Mouse (Mus musculus): ENCODE measurements at regions not wholly inside any gene's neighbourhood (a gene's known extent, or its start where the extent isn't known, plus 50 kb on each side); places are given as distances from the start of the nearest gene placed in this dataset.

GRCm38 (mm10) chr13:37537793-37538192 is 192.8 kb downstream of the Ly86 start:
- H3K4me1 ChIP-seq (replicated peaks; ENCODE audit: control insufficient read depth in 2 of 2, insufficient read depth in 2 of 2, low read length in 1 of 2): peaks cover 0 to 23% of the 10 kb centered on the region in 2 experiments; a peak in 3 of 4 replicates
- 3% methylated on average over 6 of the region's 6 CpGs for WGBS (ENCODE audit: insufficient replicate concordance)
- DNase-seq (ENCODE audit: low read depth in 3 of 3, low spot score in 3 of 3) (peak in 2 of 3 experiments; percentile 24 to 34), ATAC-seq (ENCODE audit: insufficient read depth) (peak; percentile 67; the same call in 1 of the 2 replicates)
- no peaks in the 10 kb centered on the region for H3K9me3 ChIP-seq (ENCODE audit: control insufficient read depth, low read length)
- TF ChIP-seq CTCF (IDR thresholded peaks at IDR 0.05; ENCODE audit: low read depth) (no peak), EP300 (IDR thresholded peaks at IDR 0.05; ENCODE audit: low read depth) (0 out of 2 replicates have a peak, but pooled peaks have one; percentile 8)
- no peaks in the 10 kb centered on the region for H3K36me3 ChIP-seq (replicated peaks; ENCODE audit: control insufficient read depth, insufficient read depth, low read depth)
- no peak overlapping the region for H3K4me3 ChIP-seq (ENCODE audit: insufficient read depth in 1 of 2, low read depth in 2 of 2, low read length in 2 of 2)
- H3K27me3 ChIP-seq (ENCODE audit: control insufficient read depth, insufficient read depth, low read length): no peaks in the 10 kb centered on the region
- peak overlapping the region; percentile 57 for H3K27ac ChIP-seq
- no peak overlapping the region for H3K4me2 ChIP-seq (ENCODE audit: low read depth)
- H3K9ac ChIP-seq (replicated peaks): no peak overlapping the region

DNA sequence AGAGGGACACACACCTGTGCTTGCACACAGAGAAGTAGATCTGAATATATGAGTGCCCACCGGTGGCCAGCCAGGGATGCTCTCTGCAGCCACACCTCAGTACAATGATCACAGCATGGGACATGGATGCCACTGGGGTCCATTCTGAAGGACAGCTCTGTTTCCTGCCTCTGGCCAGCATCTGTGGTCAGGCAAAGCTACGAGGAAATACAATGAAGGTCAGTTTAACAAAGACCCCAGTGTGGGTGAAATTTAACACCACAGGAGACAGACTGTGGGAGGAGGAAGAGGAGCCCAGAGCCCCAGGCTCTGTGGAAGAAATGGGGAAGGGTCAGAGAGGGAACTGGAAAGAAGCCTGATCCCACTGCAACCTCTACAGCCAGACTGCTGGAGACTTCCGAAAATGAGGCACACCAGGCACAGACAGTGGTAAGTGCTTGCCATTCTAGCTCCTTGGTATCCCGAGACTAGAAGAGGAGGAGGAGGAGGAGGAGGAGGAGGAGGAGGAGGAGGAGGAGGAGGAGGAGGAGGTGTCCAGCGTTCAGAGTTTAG is 196.0 kb downstream of the Ly86 start:
- Histone ChIP-seq H3K4me2 (ENCODE audit: low read depth) (no peak overlapping the region), H3K4me1 (replicated peaks; ENCODE audit: control insufficient read depth in 2 of 2, insufficient read depth in 2 of 2, low read length in 1 of 2) (peaks cover 0 to 23% of the 10 kb centered on the region in 2 experiments; a peak in 3 of 4 replicates), H3K27ac (no peak overlapping the region), H3K4me3 (ENCODE audit: insufficient read depth in 1 of 2, low read depth in 2 of 2, low read length in 2 of 2) (no peak overlapping the region), H3K9me3 (ENCODE audit: control insufficient read depth, low read length) (no peaks in the 10 kb centered on the region), H3K9ac (replicated peaks) (no peak overlapping the region), H3K36me3 (replicated peaks; ENCODE audit: control insufficient read depth, insufficient read depth, low read depth) (no peaks in the 10 kb centered on the region), H3K27me3 (ENCODE audit: control insufficient read depth, insufficient read depth, low read length) (no peaks in the 10 kb centered on the region)
- DNase-seq (ENCODE audit: low read depth in 3 of 3, low spot score in 3 of 3): no peak
- no peak for ATAC-seq (ENCODE audit: insufficient read depth)
- WGBS (ENCODE audit: insufficient replicate concordance): 17% methylated on average over 5 of the region's 5 CpGs
- TF ChIP-seq CTCF (IDR thresholded peaks at IDR 0.05; ENCODE audit: low read depth): no peak
- no peak for TF ChIP-seq EP300 (IDR thresholded peaks at IDR 0.05; ENCODE audit: low read depth)

- no peak overlapping the region for H3K27ac ChIP-seq
Observed at GRCm38 (mm10) chr13:37541674-37542073, 196.7 kb downstream of the Ly86 start.

GRCm38 (mm10) chr13:37542744-37543196 is 197.8 kb downstream of the Ly86 start:
- ATAC-seq (ENCODE audit: insufficient read depth): no peak
- Histone ChIP-seq H3K4me2 (ENCODE audit: low read depth) (no peak overlapping the region), H3K9me3 (ENCODE audit: control insufficient read depth, low read length) (no peaks in the 10 kb centered on the region), H3K4me1 (replicated peaks; ENCODE audit: control insufficient read depth in 2 of 2, insufficient read depth in 2 of 2, low read length in 1 of 2) (peaks cover 0 to 20% of the 10 kb centered on the region in 2 experiments; a peak in 3 of 4 replicates), H3K27ac (no peak overlapping the region), H3K36me3 (replicated peaks; ENCODE audit: control insufficient read depth, insufficient read depth, low read depth) (no peaks in the 10 kb centered on the region), H3K27me3 (ENCODE audit: control insufficient read depth, insufficient read depth, low read length) (no peaks in the 10 kb centered on the region), H3K9ac (replicated peaks) (no peak overlapping the region), H3K4me3 (ENCODE audit: insufficient read depth in 1 of 2, low read depth in 2 of 2, low read length in 2 of 2) (no peak overlapping the region)
- DNase-seq (ENCODE audit: low read depth in 3 of 3, low spot score in 3 of 3): no peak
- 63% methylated on average over 13 of the region's 13 CpGs for WGBS (ENCODE audit: insufficient replicate concordance)
- TF ChIP-seq CTCF (IDR thresholded peaks at IDR 0.05; ENCODE audit: low read depth): no peak
- no peak for TF ChIP-seq EP300 (IDR thresholded peaks at IDR 0.05; ENCODE audit: low read depth)

More at GRCm38 (mm10) chr13:37541674-37542073, 196.7 kb downstream of the Ly86 start:
- Histone ChIP-seq H3K4me1 (replicated peaks; ENCODE audit: control insufficient read depth in 2 of 2, insufficient read depth in 2 of 2, low read length in 1 of 2) (peaks cover 0 to 23% of the 10 kb centered on the region in 2 experiments; a peak in 3 of 4 replicates), H3K4me3 (ENCODE audit: insufficient read depth in 1 of 2, low read depth in 2 of 2, low read length in 2 of 2) (no peak overlapping the region), H3K27me3 (ENCODE audit: control insufficient read depth, insufficient read depth, low read length) (no peaks in the 10 kb centered on the region), H3K9me3 (ENCODE audit: control insufficient read depth, low read length) (no peaks in the 10 kb centered on the region), H3K36me3 (replicated peaks; ENCODE audit: control insufficient read depth, insufficient read depth, low read depth) (no peaks in the 10 kb centered on the region), H3K9ac (replicated peaks) (no peak overlapping the region), H3K4me2 (ENCODE audit: low read depth) (peak overlapping the region; percentile 26)
- peak; percentile 47; the same call in 1 of the 2 replicates for ATAC-seq (ENCODE audit: insufficient read depth)
- peak; percentile 68 for TF ChIP-seq CTCF (IDR thresholded peaks at IDR 0.05; ENCODE audit: low read depth)
- no peak for TF ChIP-seq EP300 (IDR thresholded peaks at IDR 0.05; ENCODE audit: low read depth)
- DNase-seq (ENCODE audit: low read depth in 3 of 3, low spot score in 3 of 3): peak; percentile 17 to 39 (median 32)
- WGBS (ENCODE audit: insufficient replicate concordance): 4% methylated on average over 6 of the region's 6 CpGs

- WGBS (ENCODE audit: insufficient replicate concordance): 40% methylated on average over 3 of the region's 3 CpGs
- H3K27ac ChIP-seq: no peak overlapping the region
- H3K9ac ChIP-seq (replicated peaks): no peak overlapping the region
- TF ChIP-seq CTCF (IDR thresholded peaks at IDR 0.05; ENCODE audit: low read depth) (no peak), EP300 (IDR thresholded peaks at IDR 0.05; ENCODE audit: low read depth) (no peak)
- H3K36me3 ChIP-seq (replicated peaks; ENCODE audit: control insufficient read depth, insufficient read depth, low read depth): no peaks in the 10 kb centered on the region
- H3K27me3 ChIP-seq (ENCODE audit: control insufficient read depth, insufficient read depth, low read length): no peaks in the 10 kb centered on the region
- H3K9me3 ChIP-seq (ENCODE audit: control insufficient read depth, low read length): no peaks in the 10 kb centered on the region
- H3K4me2 ChIP-seq (ENCODE audit: low read depth): no peak overlapping the region
- H3K4me3 ChIP-seq (ENCODE audit: insufficient read depth in 1 of 2, low read depth in 2 of 2, low read length in 2 of 2): no peak overlapping the region
- ATAC-seq (ENCODE audit: insufficient read depth) (no peak), DNase-seq (ENCODE audit: low read depth in 3 of 3, low spot score in 3 of 3) (no peak)
- H3K4me1 ChIP-seq (replicated peaks; ENCODE audit: control insufficient read depth in 2 of 2, insufficient read depth in 2 of 2, low read length in 1 of 2): peaks cover 0 to 18% of the 10 kb centered on the region in 2 experiments; a peak in 3 of 4 replicates
Observed at GRCm38 (mm10) chr13:37543788-37544187, 198.8 kb downstream of the Ly86 start.

Measured in liver, embryonic 14.5 days (tissue).